Mouse (Mus musculus) right cerebral cortex, postnatal 10 days (tissue): ENCODE results near the gene Olfr1505.

Source experiments
- DNase-seq, 2 experiments: peaks; one replicate each; pipeline ENCODE4 v3.0.0; 2021; ENCODE audit warnings: low spot score in 2 of 2

Gene Olfr1505

GRCm38 (mm10) chr19:13913230-13913629 is at the start of gene Olfr1505:
Olfr1505 (plus strand) TSS chr19:13913530.
- DNase-seq = no peak

DNA sequence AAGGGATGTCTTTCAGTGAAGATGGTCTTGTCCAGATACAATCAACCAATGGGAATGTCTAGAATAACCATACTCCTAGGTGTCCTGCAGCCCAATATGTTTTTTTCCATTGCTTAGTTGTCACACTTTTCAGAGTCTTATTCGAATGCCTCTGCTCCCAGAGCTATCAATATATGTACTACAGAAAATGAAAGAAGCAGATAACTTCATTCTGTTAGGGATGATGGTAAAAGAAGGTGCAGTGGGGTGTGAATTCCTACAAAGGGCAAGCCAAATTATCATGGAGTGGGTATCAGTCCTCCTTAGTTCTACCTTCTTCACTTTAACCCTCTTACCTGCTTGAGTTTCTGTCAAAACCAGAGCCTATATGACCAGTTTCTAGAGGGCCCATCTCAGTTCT is 15.5 kb upstream of the Olfr1505 start, which contains the start of gene Olfr1504:
Olfr1504 (minus strand) TSS at position 101 of the 400 bp plus-strand sequence.
- no peak for DNase-seq
